Mouse (Mus musculus) liver, embryonic 14 days (tissue): ENCODE data around the gene Defb47. TPM values are rescaled to one million over a fixed set of nuclear protein-coding genes. Genes with fewer than 3 reads are reported as not detected.

Experiments used
- polyA plus RNA-seq: library from polyadenylated mRNA; depleted of rRNA; stranded (reverse); fragments of >200 nt; gene quantifications from 2 replicates; pipeline ENCODE4 v1.2.3, GENCODE M21; 2012; rRNA removed

The Defb47 gene
- not detected in 2 replicates for polyA plus RNA-seq

DNA sequence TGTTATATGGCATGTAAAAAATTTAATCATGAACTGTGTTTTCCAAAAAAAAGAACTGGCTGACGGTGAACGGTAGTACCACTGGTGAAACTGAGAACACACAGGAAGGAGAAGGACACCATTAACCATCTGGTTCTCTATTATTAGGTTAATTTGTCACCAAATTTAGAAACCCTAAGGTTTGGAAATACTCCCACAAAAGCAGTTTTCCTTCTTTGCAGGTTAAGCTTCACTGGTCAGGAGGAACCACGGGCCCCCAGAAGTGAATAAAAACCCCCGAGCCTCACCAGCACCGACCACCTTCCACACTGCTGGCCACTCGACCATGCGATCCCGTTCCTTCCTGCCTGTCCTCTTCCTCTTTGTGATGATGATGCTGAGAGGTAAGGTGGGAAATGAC is at the start of gene Defb47:
TSS of gene Defb47 (plus strand) at position 301 of the 400 bp plus-strand sequence.

DNA sequence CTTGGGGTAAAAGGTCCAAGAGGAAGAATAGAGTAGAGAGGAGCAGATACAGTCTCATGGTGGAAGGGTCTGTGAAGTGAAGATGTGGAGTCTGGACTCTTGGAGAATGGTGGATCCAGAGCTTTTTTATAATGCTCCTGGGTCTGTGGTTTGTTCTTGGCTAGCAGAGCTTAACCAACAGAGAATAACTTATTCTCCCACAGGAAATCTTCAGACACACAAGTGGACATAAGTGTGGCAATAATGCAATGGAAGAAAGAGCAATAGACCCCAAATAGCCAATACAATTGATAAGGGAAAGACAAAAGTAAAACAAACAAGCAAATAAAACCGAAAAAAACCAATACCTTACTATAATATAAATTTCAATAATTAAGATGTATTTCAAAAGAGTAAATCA is 13.5 kb upstream of the Defb47 start, which contains the start of gene Defb48:
TSS of gene Defb48 (minus strand) at position 101 of the 400 bp plus-strand sequence.

DNA sequence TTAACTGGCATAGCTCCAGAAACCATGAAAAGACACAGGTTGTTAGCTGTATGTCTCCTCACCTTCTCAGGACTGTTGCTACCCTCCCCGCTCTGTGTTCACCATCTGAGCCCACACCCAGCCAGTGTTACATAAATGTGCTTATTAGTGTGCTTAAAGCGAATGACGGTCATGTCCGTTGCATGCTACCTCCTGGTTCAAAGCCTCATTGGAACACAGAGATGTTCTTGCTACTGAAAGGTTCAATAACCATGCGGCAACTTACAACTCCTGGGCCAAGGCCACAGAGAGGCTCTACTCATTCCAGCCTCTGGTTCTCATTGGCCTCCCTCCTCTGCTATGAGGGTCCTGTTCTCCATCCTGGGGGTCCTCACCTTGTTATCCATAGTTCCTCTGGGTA is 13.6 kb downstream of the Defb47 start, which contains the start of gene Defb43:
TSS of gene Defb43 (plus strand) at position 301 of the 400 bp plus-strand sequence.

DNA sequence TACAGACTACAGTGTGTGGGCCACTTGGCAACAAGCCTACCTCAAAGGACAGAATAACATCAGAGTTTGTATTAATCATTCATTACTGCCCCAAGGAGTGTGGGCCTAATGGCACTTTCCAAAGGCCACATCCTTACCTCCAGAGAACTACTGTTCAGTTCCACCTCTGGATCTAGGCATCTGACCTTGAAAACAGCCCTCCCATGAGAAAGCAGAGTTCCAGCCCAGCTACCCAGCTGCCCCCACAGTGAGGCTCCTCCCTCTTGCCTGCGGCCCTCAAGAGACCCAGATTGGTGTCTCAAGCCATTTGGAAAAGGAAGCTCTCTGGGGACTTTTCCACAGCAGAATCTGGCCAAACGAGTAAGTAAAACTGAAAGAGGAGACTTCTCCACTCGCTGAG is 48.8 kb downstream of the Defb47 start, which contains the start of gene Defb42:
TSS of gene Defb42 (plus strand) at position 301 of the 400 bp plus-strand sequence.

DNA sequence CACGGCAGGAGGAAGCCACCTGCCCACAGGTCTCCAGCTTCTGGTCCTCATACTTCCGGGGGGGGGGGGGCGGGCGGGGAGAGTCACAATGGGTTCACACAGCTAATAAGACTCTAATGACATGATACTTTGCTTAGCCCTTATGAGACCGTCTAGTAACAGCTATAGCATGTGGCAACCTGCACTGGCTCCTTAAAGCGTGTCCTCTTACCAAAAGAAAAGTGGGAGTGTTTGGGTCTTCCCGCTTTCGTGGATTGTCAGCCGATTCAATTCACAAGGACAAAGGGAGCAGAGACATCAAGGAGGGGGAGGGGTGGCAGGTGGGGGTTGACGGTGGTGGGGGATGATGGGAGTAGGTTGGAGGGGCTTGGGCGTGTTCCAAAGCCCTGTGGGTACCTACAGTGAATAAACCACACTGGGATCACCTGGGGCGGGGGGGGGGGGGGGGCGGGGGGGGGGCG is 52.1 kb downstream of the Defb47 start, which contains the start of gene Defb30:
TSS of gene Defb30 (minus strand) at position 51 of the 461 bp plus-strand sequence.

Other genes with a start within 250 kb of the Defb47 start
- 8.3 and 11.9 TPM in 2 replicates for gene Ints6, start 236.9 kb upstream of the Defb47 start, polyA plus RNA-seq
- 1.6 and 2.1 TPM in 2 replicates for gene Wdfy2, start 160.4 kb upstream of the Defb47 start, polyA plus RNA-seq
- gene Defb48, start 13.6 kb upstream of the Defb47 start, polyA plus RNA-seq: not detected in 2 replicates
- gene Defb43, start 13.7 kb downstream of the Defb47 start, polyA plus RNA-seq: not detected in 2 replicates
- gene Defb42, start 48.9 kb downstream of the Defb47 start, polyA plus RNA-seq: 0.02 TPM in 1 of 2 replicates, not detected in the other
- not detected in 2 replicates for gene Defb30, start 51.9 kb downstream of the Defb47 start, polyA plus RNA-seq